Mouse (Mus musculus) granulocyte monocyte progenitor cell, adult 5-6 weeks (primary cell): ENCODE data around the gene Olfr1495. TPM values are rescaled to one million over a fixed set of nuclear protein-coding genes. Genes with fewer than 3 reads are reported as not detected.
"Not testable (repeated sequence)": the region's sequence is repeated elsewhere in the genome, so short reads cannot be mapped to it uniquely, and the experiment has no call there.

Source experiments
- ATAC-seq: replicated peaks from 2 replicates; pipeline ENCODE4 v1.8.0; 2016; ENCODE audit warnings: mild to moderate bottlenecking, moderate TSS enrichment, inconsistent platforms; ENCODE audit not compliant: poor library complexity, severe bottlenecking
- total RNA-seq, 2 experiments: library from RNA; stranded (forward) in 1 of 2; stranded (reverse) in 1 of 2; fragments of 200-712, 200-1000 nt in 1 of 2; fragments of >200 nt in 1 of 2; fragmentation: Nextera tagmentation in 1 of 2; gene quantifications; 2 replicates each; pipeline ENCODE4 v1.2.3; 2014 to 2017

Olfr1495 gene
- total RNA-seq (2014; fragmentation: Nextera tagmentation), result not detected in 2 replicates
- total RNA-seq (2017), result not detected in 2 replicates

DNA sequence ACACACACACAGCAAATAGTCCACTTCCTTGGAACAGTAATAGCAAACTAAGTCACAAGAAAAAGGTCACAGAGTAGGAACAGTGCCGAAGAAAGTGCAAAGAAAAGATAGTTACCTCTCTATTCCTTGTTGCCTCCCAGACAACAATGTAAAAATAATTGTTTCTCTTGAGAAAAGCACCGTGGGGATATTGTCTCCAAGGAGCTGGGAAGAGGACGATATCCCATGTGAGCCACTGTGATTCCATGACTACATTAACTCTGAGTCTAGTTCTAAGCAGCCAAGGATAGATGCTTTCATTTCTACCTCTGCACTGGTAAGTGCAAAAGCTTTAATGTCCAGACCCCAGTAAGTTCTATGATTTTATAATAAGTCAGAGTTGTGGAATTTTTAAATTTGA lies at the start of gene Olfr1495:
Olfr1495 (plus strand) TSS at position 301 of the 400 bp plus-strand sequence.
- ATAC-seq, result no peak

DNA sequence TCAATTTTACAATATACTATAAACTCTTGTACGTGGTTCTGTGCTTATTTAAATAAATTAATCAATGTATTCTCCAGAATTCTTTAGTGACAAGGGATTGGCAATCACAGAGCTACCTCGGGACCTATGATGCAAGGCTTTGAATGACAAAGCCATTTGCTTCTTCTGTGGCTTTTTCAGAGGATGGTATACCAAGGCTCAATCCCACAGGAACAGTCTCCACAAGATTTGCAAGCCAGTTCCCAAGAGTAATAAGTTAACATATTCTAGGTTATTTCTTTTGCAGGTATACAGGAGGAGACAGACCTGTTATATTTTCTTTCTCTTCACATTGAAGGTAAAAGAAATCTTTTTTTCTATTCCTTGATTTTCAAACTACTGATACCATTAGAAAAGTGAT lies 41.4 kb upstream of the Olfr1495 start, which contains the start of gene Olfr1493-ps1:
Olfr1493-ps1 (plus strand) TSS at position 301 of the 400 bp plus-strand sequence.
- no peak for ATAC-seq

DNA sequence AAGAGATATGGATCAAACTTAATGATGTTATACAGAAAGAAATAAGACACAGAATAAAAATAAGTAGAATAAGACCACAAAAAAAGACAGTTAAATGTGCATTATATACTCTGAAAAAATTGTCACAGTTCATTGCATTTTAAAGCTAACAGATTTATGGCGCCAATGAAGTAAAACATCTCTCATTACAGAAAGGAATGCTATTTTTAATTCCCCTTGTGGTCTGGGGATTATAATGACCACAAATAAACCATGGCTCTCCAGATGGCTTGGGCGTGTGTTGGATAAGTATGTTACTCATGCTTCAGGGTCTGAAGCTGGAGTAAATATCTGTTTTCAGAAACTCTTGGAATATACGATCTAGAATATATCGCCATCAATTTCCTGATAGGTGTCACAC lies 25.0 kb upstream of the Olfr1495 start, which contains the start of gene Olfr1494:
Olfr1494 (plus strand) TSS at position 301 of the 400 bp plus-strand sequence.
- ATAC-seq, result no peak

DNA sequence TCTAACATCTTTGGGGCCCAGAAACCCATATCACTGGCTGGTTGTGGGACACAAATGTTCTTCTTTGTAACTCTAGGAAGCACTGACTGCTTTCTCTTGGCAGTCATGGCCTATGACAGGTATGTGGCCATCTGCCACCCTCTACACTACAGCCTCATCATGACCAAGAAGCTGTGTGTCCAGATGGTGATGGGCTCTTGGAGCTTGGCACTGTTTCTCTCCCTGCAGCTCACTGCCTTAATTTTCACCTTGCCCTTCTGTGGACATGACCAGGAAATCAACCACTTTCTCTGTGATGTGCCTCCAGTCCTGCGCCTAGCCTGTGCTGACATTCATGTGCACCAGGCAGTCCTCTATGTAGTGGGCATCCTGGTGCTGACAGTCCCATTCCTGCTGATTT lies 15.0 kb upstream of the Olfr1495 start:
- no peak for ATAC-seq

DNA sequence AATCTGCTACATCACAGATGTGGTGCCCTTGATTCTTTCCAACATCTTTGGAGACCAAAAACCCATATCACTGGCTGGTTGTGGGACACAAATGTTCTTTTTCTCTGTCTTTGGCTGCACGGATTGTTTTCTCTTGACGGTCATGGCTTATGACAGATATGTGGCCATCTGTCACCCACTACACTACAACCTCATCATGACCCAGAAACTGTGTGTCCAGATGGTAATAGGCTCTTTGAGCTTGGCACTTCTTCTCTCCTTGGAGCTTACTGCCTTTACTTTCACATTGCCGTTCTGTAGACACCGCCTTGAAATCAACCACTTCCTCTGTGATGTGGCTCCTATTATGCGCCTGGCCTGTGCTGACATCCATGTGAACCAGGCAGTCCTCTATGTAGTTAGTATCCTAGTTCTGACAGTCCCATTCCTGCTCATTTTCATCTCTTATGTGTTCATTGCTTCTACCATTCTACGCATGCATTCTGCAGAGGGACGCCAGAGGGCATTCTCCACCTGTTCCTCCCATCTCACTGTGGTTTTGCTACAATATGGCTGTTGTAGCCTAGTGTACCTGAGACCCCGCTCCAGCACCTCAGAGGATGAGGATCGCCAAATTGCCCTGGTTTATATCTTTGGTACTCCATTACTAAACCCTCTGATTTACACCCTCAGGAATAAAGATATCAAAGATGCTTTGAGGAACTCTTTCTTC lies 4.3 kb downstream of the Olfr1495 start:
- no peak for ATAC-seq

DNA sequence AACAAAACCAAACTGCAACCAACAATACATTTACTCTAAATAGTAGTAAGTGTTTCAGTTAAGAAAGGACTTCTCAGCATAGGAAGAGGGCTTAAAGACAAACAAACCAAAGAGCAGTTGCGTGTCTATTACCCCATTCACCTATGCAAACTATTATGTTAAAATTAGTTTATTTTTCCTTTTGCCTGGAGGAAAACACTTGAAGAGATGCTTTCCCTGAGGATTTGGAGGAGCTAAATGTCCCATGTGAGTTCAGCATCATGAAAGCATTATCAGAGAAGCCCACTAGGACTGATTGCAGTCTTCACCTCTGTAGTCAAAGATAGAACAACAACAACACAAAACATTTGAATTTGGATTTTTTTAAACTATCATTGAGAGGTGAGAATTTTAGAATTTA lies 13.2 kb downstream of the Olfr1495 start, which contains the start of gene Olfr1496:
Olfr1496 (plus strand) TSS at position 301 of the 400 bp plus-strand sequence.
- ATAC-seq, result no peak

DNA sequence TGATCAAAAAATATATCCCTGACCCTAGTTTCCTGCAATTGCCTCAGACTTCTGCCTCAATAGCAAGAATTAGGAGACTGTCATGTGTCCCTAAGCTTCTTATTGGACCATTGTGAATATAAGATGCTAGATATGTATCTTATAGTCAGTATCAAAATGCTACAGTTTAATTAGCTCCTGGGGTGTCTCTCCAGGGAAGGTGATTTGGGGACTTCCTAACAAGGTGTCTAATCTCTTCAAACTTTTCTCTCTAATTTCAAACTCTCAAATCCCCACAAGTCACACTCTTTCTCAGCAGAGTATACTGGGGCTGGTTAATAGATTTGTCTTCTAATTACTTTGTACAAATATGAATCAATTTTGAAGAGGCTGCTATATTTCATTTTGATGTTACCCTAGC lies 33.7 kb downstream of the Olfr1495 start, which contains the start of gene Olfr1497:
Olfr1497 (minus strand) TSS at position 101 of the 400 bp plus-strand sequence.
- ATAC-seq, result no peak

DNA sequence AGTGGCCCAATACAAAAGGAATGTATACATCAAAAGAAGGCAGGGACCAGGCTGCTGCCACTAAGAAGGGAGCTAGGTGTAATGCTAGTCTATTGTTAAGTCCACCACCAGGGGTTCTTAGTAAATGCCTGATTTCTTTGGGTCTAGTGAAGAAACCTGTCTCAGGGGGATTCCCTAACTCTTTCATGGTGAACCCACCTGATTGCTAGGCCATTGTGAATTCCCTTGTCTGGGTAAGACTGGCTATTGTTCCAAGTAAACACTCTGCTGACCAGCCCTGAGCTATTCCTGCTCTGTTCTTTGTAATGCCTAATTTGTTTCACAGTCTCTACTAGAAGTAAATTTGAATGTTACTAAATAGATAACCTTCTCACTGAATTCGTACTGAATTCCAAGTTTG lies 41.1 kb downstream of the Olfr1495 start:
- not testable (repeated sequence) for ATAC-seq

DNA sequence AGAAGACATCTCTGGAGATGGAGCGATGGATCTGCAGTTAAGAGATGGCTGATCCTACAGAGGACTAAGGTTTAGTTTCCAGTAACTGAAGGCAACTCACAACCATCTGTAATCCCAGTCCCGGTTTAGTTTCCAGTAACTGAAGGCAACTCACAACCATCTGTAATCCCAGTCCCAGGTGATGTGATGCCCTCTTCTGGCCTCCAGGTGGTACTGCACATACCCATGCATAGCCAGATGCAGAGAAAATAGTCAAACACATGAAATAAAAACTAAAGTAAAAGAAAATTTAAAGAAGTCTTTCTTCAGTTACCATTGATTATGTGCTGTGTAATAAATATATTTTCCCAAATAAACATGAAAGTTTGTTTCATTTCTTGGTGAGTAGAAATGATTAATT lies 48.4 kb downstream of the Olfr1495 start:
- no peak for ATAC-seq

DNA sequence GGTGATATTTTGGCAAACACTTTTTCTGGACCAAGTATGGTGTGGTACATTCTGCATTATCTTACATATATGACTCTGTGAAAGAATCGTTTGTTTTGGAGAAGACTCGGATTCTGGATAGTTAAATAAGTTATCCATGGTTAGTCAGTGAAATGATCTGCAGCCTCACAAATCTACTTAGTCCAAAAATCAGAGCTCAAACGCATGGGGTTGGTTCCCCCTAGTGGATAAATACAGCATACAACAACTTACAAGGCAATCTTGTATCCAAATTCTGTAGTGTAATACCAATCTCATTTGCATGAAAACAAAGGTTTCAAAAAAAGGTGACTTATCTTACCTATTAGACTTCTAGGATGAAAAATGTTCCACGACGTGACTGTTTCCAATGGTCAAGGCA lies 54.4 kb downstream of the Olfr1495 start:
- ATAC-seq, result no peak

DNA sequence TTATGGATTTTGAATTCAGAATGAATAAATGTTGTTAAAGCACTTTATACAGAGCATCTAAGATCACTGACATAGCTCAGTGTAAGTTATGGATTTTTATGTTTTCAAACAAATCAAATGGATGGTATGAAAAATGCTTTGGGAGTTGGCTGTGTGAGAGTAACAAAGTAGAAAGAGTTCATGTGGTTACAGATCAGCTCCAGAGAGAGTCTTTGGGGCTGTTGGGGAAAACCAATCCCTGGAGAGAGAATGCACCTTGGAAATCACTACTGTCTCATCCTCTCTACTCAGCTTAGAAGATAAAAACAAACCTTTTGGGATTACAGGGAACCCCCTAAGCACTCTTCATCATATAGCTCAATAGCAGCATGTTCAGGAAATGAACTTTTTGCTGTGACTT lies 54.9 kb downstream of the Olfr1495 start, which contains the start of gene Olfr1499:
Olfr1499 (minus strand) TSS at position 101 of the 400 bp plus-strand sequence.
- no peak for ATAC-seq

Other genes with a start within 250 kb of the Olfr1495 start
- not detected in 2 replicates for gene Olfr1480, start 236.7 kb upstream of the Olfr1495 start, total RNA-seq (2014; fragmentation: Nextera tagmentation)
- not detected in 2 replicates for gene Olfr1480, start 236.7 kb upstream of the Olfr1495 start, total RNA-seq (2017)
- not detected in 2 replicates for gene Olfr1484, start 181.1 kb upstream of the Olfr1495 start, total RNA-seq (2014; fragmentation: Nextera tagmentation)
- gene Olfr1484, start 181.1 kb upstream of the Olfr1495 start, total RNA-seq (2017), result not detected in 2 replicates
- not detected in 2 replicates for gene Olfr1487, start 147.2 kb upstream of the Olfr1495 start, total RNA-seq (2014; fragmentation: Nextera tagmentation)
- gene Olfr1487, start 147.2 kb upstream of the Olfr1495 start, total RNA-seq (2017), result not detected in 2 replicates
- gene Olfr1489, start 133.0 kb upstream of the Olfr1495 start, total RNA-seq (2014; fragmentation: Nextera tagmentation), result not detected in 2 replicates
- gene Olfr1489, start 133.0 kb upstream of the Olfr1495 start, total RNA-seq (2017), result not detected in 2 replicates
- gene Olfr1490, start 113.5 kb upstream of the Olfr1495 start, total RNA-seq (2014; fragmentation: Nextera tagmentation), result not detected in 2 replicates
- gene Olfr1490, start 113.5 kb upstream of the Olfr1495 start, total RNA-seq (2017), result not detected in 2 replicates
- not detected in 2 replicates for gene Olfr1491, start 67.3 kb upstream of the Olfr1495 start, total RNA-seq (2014; fragmentation: Nextera tagmentation)
- not detected in 2 replicates for gene Olfr1491, start 67.3 kb upstream of the Olfr1495 start, total RNA-seq (2017)
- not detected in 2 replicates for gene Olfr1493-ps1, start 41.3 kb upstream of the Olfr1495 start, total RNA-seq (2014; fragmentation: Nextera tagmentation)
- not detected in 2 replicates for gene Olfr1493-ps1, start 41.3 kb upstream of the Olfr1495 start, total RNA-seq (2017)
- gene Olfr1494, start 24.9 kb upstream of the Olfr1495 start, total RNA-seq (2014; fragmentation: Nextera tagmentation), result not detected in 2 replicates
- not detected in 2 replicates for gene Olfr1494, start 24.9 kb upstream of the Olfr1495 start, total RNA-seq (2017)
- not detected in 2 replicates for gene Olfr1496, start 13.3 kb downstream of the Olfr1495 start, total RNA-seq (2014; fragmentation: Nextera tagmentation)
- gene Olfr1496, start 13.3 kb downstream of the Olfr1495 start, total RNA-seq (2017), result not detected in 2 replicates
- gene Olfr1497, start 33.6 kb downstream of the Olfr1495 start, total RNA-seq (2014; fragmentation: Nextera tagmentation), result not detected in 2 replicates
- not detected in 2 replicates for gene Olfr1497, start 33.6 kb downstream of the Olfr1495 start, total RNA-seq (2017)
- gene Olfr1499, start 54.8 kb downstream of the Olfr1495 start, total RNA-seq (2014; fragmentation: Nextera tagmentation), result not detected in 2 replicates
- not detected in 2 replicates for gene Olfr1499, start 54.8 kb downstream of the Olfr1495 start, total RNA-seq (2017)
- gene Olfr1500, start 65.9 kb downstream of the Olfr1495 start, total RNA-seq (2014; fragmentation: Nextera tagmentation), result not detected in 2 replicates
- gene Olfr1500, start 65.9 kb downstream of the Olfr1495 start, total RNA-seq (2017), result not detected in 2 replicates
- not detected in 2 replicates for gene Olfr1501, start 86.1 kb downstream of the Olfr1495 start, total RNA-seq (2014; fragmentation: Nextera tagmentation)
- not detected in 2 replicates for gene Olfr1501, start 86.1 kb downstream of the Olfr1495 start, total RNA-seq (2017)
- not detected in 2 replicates for gene Olfr1502, start 97.2 kb downstream of the Olfr1495 start, total RNA-seq (2014; fragmentation: Nextera tagmentation)
- gene Olfr1502, start 97.2 kb downstream of the Olfr1495 start, total RNA-seq (2017), result not detected in 2 replicates
- gene Olfr1504, start 133.3 kb downstream of the Olfr1495 start, total RNA-seq (2014; fragmentation: Nextera tagmentation), result not detected in 2 replicates
- gene Olfr1504, start 133.3 kb downstream of the Olfr1495 start, total RNA-seq (2017), result not detected in 2 replicates
- gene Olfr1505, start 148.9 kb downstream of the Olfr1495 start, total RNA-seq (2014; fragmentation: Nextera tagmentation), result not detected in 2 replicates
- not detected in 2 replicates for gene Olfr1505, start 148.9 kb downstream of the Olfr1495 start, total RNA-seq (2017)